Comparison of ENCODE assay signal across 4 mouse cellular contexts in genomic region chr10:70222231-70222630, GRCm38 (mm10). TPM values are rescaled to one million over a fixed set of nuclear protein-coding genes. Genes with fewer than 3 reads are reported as not detected.
"Had no signal": no experiment of that assay in that cellular context is flagged by ENCODE, and none has a peak within 500 bp of the region (broad histone marks: within the 10 kb centered on the region; RNA-seq: fewer than 3 reads in every experiment).

No protein-coding gene starts in this region.

RNA-seq across cellular contexts. Expression of gene Mrln, which starts 17.8 kb away (rescaled TPM):
- polyA plus RNA-seq: heart, postnatal 0 days; inflammation-experienced regulatory T-cells, adult 6 months; intestine, postnatal 0 days; large intestine, adult 2 months had no signal

RNA-seq across cellular contexts. Expression of gene Slc16a9, which starts 22.7 kb away (rescaled TPM):
- polyA plus RNA-seq: inflammation-experienced regulatory T-cells, adult 6 months had no signal
